Mouse (Mus musculus) CD4-positive helper T cell, adult 2 months (primary cell): ENCODE measurements at regions not wholly inside any gene's neighbourhood (a gene's known extent, or its start where the extent isn't known, plus 50 kb on each side); places are given as distances from the start of the nearest gene placed in this dataset.

Source experiments
- DNase-seq: peaks from one replicate; pipeline ENCODE4 v3.0.0-alpha.2; 2012; ENCODE audit warnings: low read depth, missing footprints, low spot score

DNA sequence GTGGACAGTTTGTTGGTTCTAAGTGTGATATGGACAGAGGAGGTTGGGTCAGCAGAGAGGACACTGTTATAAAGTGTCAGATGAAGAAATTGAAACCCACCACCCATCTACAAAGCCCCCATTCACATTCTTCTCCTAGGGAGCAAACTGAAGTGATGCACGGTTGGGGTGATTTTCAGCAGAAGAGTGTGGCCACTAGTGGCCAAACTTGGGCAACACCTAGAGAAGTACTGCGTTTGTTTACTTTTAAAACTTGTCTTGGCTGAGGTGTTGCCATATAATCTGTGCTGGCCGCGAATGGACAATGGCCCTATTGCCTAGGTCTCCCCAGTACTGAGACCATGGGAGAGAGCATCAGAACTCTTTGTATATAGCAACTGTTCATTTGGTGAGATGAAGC lies 150.8 kb upstream of the Cox10 start:
- DNase-seq: no peak

DNA sequence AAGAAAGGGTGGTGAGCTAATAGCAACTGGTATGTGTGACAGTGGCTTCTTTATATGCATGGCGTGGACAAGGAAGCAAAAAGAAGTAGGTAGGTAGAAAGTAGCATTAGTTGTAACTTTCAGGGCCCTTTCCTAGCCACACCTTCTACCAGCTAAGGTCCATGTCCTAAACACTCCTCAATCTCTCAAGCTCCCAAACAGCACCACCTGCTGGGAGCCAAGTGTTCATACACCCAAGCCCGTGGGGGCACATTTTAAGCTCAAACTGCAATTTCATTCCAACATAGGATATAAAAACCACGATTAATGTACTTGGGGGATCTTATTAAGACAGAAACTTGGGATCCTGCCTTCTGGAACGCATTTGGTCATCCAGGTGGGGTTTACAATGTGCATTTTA lies 141.6 kb upstream of the Cox10 start:
- peak; percentile 24 for DNase-seq

DNA sequence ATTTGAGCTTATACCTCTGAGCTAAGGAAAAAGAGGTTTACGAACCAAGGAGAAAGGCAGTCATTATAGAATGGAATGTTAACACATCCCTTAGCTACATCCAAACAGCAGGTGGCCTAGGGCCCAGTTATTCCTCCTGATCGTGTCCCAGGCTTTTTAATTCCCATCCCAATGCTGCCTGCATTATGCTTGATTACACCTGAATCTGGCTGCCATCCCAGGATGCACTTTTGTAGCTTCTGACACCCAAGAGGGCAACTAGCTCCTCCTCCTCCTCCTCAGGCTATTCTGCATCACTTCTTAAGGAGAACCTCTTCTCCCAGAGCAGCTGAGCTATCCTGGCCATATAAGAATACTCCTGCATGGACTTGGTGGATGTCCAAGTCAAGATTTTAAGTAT lies 137.9 kb upstream of the Cox10 start:
- DNase-seq: no peak

DNA sequence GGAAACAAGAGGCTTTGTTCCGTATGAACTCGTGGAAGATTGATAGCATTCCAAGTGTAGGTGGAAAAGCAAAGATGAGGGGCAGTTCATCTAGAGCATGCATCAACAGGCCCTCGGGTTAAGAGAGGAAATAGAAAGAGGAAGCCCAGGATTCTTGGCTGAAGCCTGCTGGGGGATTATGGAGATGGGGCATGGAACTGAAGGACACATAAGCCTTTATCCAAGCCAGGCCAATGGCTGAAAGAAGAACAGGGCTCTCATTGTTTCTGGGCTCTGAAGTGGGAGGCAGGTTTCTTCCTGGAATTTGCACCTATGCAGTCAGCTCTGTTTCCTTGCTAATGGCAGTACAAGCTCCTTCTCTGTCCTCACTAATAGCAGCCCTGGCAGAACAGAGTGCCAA lies 131.6 kb upstream of the Cox10 start:
- no peak for DNase-seq

DNA sequence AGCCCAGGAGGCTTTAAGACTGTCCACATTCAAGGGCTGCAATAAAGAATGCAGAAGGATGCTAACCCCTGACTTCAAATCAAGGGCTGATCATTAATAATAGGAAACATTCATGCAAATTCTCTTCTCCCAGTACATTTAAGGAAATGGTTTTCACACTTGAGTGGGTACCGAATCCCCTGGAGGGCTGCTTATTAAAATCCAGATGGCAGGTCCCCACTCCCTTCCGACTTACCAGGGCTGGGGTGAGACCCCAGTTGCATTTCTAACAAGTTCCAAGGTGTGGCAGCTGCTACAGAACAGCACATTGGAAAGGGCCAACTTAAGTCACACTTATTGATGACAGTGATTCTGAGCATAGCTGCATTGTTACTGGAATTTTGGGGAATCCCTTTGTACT lies 129.0 kb upstream of the Cox10 start:
- no peak for DNase-seq

DNA sequence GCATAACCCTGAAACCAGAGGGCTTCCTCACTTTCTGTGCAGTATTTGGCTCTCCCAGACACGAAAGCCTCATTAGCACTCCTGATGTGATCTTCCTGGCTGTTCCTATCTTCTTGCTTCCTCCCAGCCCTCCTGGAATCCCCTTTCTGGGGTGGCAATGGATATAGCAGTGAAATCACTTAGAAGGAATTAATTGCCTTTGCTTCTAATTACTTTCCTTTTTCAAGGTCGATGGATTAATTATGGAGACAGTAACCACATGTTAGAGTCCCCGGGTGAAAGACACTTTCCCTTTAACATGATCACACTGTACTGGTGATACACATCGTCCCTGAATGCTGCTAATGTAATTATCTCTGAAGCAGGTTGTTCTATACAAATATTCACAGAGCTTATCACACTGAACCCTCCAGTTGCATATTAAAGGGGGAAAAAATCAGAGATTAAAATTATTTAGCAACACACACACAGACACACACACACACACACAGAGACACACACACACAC lies 128.1 kb upstream of the Cox10 start:
- DNase-seq: no peak

DNA sequence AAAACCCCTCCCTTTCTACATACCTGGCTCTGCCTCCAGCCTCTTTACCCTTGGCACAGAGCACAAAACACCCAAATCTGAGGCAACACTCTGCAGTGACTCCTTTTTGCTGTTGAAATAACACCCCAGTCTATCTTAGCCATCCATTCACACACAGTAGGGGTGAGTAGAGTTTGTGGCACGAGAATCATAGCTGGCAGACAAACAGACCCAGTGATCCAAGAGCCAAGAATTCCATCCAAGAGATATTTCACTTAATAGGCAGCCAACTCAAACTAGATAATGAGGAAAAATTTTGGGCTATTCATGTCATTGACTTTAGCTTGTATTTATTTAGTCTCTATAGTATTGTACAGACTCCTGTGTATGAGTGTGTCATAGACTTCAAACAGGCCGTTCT lies 126.9 kb upstream of the Cox10 start:
- no peak for DNase-seq

DNA sequence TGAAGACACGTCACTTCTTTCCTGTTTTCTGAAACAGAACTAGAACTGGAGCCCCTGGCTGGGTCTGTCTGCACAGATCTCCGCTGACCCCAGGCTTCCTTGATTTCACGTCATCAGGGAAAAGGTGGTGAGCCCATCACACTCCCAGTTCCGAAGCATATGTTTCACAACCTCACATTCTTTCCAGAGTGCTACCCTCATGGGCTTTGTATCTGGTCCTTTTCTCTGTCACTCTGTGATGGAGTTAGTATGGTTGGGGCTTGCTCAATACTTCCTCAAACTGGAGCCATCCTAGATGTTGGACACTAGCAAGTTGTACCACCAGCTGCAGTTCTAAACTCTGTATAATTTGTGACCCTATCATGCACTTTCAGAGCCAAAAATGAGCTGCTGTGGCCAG lies 125.8 kb upstream of the Cox10 start:
- DNase-seq: no peak

DNA sequence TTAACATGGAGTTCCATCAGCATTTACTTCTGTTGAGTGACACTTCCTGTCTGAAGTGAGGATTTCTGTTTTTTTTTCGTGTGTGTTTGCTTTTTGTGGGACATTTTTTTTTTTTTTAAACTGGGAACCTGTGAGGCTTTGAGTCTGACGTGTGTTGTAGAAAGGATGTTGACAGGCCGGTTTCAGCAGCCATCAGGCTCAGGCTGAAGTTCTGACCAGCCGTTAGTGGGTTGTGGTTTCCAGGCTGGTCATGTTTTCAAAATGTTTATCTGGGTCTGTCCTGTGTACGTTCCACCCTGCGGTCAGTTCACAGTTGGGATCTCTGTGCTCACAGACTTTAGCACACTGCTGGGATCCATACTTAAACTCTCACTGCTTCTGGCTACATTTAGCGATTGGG lies 125.0 kb upstream of the Cox10 start:
- DNase-seq: no peak

DNA sequence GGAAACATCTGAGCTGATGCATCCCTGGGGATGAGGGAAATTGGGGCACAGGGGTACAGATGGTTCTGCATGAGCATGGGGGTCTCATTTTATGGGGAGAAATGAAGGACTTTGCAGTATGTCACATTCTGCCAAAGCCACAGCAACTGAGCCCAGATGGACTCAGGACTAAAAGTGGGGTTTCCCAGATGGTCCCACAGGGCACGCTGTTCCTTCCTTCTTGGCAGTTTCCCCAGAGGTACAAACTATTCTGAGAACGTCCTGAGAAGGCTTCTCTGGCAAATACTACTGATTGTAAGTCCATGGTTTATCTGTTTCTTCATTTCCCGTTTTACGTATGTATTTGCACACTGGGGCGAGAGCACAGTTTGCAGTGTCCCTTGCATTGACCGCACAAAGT lies 121.6 kb upstream of the Cox10 start:
- DNase-seq: no peak

DNA sequence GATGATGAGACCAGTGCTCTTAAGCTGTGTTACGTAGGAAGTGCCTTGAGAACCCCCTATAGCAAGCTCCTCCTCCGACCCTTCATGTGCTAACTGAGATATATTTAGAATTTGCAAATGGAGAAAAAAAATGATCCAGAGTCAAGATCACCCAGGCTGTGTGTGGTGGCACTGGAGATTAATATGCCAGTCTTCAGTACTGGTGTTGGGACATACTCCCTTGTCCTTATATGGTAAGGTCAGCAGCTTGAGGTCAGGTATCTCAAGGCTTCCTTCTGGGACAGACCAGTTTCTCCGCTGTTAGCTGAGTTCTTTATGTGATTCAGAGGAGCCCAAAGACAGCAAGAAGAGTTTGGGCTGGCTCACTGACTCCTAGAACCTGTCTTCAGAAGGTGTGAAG lies 116.0 kb upstream of the Cox10 start:
- DNase-seq: no peak

DNA sequence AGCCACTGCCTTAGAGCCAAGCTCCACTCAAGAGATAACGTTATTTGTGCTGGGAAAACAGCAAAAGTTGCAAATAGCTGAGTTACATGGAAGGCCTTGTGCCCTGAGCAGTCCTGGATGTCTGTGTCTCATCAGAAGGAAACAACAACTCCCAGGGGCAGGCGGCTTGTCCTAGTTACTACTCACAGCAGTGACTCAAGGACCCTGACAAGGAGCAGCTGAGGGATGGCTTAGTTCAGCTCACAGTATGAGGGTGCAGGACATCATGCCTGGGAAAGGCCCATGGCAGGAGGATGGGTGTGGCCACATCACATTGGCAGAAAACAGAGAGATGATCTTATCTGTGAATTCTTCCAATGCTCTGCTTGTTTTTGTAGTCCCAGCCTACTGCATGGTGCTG lies 109.4 kb upstream of the Cox10 start:
- no peak for DNase-seq

DNA sequence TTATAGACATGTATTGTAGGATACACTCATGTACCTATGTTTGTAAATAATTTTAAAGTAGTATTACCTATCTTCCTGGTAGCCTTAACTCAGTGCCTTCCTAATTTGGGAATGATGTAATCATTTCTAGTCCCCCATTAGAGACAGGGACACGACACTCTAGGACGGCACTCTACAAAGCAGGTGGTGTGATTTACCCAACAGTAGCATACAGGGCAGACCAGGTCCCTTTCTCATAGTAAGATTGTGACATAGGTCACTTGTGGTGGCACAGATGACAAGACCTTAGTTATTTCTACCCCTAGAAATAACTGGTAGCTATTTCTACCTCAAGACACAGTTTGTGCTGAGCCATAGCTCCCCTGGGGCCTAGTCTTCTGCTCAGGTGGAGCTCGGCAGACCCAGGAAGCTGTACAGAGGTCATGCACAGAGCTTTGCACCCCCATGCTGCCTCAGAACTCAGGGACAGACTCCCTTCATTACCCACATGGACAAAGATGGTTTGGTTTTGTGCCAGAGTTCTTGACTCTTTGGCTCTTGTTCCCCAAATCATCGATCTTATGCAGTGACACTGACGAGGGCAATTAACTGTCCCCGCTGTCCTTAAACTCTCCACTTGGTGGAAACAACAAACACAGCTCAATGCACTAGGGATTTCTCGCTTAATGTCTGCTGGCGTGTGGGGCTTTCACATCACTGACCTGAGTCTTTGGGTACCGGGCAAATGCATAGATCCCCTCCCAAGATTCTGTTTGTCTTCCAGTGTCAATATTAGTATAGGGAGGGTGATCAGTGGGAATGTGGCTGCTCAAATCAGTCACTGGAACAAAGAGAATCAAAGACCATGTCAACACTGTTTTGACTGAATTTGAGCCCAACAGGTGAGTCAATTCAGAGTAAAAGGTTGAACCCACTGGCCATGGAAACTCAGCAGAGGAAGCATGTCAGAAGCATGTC lies 108.5 kb upstream of the Cox10 start:
- DNase-seq: no peak

DNA sequence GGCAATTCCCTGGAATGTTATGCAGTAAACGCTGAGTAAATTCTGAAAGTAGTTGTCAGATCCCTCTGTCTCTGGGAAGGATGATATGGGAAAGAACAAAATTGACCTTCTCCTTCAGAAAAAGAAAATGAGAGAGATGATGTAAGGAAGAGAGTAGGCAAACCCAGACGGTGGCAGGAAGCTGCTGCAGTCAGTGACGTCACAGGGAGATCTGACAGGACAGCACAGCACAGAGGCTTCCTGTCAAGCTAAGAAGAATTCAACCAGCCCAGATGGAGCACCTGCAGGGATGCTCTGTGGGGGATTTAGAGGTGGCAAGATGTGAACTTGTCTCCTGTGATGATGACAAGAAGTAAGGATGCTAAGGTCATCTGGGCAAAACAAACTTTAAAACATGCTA lies 107.7 kb upstream of the Cox10 start:
- peak; percentile 70 for DNase-seq

DNA sequence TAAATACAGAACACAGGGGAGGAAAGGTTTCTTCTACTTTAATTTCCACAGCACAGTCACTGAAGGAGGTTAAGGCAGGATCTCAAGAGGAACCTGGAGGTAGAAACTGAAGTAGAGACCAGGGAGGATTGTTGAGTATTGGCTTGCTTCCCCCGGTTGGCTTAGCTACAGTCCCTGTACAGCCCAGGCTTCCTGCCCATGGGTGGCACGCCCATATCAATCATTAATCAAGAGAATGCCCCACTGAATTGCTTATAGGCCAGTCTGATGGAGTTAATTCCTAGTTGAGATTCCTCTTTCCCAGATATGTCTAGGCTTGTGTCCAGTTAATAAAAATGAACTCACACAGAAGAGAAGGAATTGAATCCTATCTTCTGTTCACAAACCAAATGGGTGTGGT lies 107.3 kb upstream of the Cox10 start:
- no peak for DNase-seq

DNA sequence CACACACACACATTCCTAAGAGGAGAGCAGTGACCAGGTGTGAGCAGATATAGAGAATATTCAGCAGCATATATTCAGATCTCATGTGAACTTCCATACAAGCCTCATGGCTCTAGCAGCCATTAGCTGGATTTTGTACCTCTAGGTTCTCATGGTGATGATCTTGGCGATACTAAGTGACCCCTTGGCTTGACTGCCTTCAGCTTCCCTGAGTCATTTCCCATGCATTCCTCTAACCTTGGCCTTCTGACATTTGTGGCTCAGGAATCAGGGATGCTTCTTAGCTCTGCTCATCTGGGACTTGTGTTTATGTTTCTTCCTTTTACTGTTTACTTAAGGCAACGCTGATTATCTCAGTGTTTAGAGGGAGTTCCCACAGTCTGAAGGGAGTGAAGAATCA lies 100.8 kb upstream of the Cox10 start:
- DNase-seq: no peak

DNA sequence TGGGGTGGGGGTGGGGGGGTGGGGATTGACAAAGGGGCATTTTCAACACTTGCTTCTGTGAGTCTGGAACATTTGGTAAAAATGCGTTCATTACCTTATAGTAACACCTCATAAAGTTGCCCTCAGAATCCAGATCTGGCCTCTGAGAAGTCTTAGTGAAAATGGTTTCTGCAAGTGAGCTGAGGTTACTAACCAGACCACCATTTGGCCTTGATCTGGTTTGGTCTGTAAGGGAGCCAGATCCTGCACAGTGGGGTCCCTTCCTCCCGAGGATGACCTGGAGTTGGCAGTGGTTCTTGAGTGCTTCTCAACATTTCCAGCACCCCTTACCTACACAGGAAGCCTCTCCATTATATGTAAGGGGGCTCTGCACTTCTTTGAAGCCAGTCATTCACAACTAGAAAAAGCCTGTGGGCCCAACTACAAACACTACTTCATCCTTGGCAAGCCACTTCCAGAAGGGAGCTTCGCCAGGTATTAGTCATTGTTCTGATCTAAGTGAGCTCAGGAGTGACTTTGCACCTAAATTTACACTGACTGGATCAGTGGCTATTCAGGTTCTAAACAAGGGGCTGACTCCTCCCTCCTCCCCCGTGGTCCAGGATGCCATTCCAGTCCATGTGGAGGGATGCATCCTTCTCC lies 94.3 kb upstream of the Cox10 start:
- no peak for DNase-seq

DNA sequence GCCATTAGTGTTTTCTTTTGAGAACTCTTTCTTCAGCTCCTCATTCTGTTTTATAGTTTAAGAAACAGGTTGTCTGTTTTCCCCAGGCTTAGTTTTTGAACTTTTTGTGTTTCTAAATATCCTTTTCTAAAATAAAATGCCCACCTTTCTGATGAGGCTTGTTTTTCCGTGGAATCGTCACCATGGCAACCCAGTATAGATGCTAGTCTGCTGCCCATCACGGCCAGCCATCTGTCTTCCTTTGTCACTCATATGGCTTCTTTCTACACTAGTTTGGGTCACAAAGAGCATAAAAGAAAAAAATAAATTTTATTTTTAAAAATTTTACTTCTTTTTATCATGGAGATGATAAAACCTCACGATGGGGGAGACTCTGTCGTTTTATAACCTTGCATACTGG lies 93.7 kb upstream of the Cox10 start:
- no peak for DNase-seq

DNA sequence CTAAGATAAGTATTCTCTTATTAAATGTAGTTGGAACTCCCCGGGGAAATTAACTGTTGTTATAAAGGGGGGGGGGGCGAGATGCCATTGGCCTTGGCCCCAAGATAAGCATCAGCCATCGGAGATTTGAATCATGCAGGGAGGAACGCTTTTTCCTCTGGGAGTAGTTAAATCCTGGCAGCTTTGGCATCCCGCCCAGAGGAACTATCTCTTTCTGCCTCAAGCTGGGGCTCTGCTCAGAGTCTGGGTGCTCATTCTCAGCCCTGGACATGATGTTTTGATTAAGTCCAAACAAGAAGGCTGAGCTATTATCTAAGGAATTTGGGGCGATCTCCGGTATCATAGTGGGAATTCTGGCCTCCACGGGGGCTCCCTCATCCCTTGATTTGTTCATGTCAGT lies 89.4 kb upstream of the Cox10 start:
- no peak for DNase-seq

DNA sequence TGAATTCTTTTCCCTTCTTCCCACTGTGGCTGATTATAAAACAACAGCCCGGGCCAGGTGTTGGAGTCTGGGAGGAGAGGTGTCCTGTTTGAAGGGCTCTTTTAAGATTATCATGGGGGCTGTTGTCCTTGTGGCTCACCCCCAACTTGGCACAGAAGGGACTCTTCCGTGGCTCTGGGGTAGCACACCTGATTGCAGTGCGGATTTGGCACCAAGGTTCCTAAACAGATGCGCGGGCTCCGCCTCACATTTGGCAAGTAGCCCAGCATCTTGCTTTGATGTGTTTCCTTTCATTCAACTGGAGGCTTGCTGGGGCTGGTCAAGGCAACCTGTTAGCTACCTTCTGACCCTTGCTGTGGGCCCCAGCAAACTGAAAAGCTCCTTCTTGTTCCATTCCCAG lies 85.5 kb upstream of the Cox10 start:
- no peak for DNase-seq

DNA sequence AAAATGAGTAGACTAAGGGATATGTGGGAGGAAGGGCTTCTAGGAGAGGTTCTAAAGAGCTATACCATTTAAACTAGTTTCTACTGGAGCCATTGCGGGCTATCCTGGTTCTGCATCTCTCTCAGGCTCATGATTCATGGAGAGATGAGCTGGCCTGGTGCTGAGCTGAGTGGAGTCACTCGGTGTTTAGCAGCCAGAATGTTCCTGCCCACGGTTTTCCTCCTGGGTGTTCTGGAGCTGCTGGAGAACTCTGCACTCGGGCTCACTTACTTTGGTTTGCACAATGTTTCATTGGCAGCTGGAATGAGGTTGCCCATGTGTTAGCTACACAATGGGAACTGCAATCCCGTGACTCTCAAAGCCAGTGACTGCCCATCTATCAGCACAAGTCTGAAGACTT lies 79.0 kb upstream of the Cox10 start:
- no peak for DNase-seq

DNA sequence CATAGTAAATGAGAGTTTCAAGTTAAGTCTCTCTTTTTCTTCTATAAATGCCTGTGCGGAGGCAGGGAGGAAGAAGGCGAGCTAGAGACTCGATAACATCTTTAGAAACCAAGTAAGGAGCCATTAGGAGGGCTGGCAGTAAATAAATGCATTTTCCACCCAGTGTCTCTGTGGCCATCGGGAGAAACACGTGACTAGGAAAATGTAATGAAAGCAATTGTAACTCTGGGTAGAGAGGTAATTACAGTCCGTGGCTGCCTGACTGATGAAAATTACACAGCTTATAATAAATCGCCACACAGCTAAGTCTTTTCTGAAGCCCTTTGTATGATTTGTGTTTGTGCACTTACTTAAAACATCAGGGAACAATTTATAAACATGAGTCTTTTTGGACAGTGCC lies 77.4 kb upstream of the Cox10 start:
- no peak for DNase-seq

DNA sequence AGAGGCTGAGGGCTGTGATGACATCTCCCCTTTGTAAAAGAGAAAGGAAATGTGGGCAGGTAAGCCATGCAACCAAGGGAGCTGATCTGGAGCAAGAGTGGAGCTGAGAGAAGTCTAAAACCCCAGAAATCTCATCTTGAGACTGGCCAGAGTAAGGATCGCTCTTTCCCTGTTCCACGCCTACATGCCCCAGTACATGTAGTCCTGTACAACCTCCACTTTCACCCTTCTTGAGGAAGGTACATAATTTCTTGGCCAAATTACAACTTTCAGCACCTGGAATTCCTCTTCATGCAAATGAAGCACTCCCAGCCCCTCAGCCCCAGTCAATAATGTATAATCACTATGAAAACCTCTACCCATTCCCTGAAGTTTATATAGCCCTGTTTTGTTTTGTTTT lies 60.2 kb upstream of the Cox10 start:
- DNase-seq: no peak
